Mouse (Mus musculus) midbrain, embryonic 12.5 days (tissue): ENCODE measurements around the gene Tmprss5. TPM values are rescaled to one million over a fixed set of nuclear protein-coding genes. Genes with fewer than 3 reads are reported as not detected.
A peak's percentile ranks its signal among the peaks of the same experiment; 100 is the strongest.

Experiments used
- ATAC-seq: fragments of 200-750 bp; cut with Nextera tagmentation; 2 replicates; pipeline ENCODE4 v1.8.0; 2017; ENCODE audit warnings: low read depth, moderate TSS enrichment, moderate library complexity; ENCODE audit not compliant: low FRiP score
- H3K27ac ChIP-seq: fragments of 300-500 bp; sonication (generic); replicated peaks from 2 replicates; pipeline ENCODE4 v1.5.1; 2016; ENCODE audit warnings: mild to moderate bottlenecking
- H3K27me3 ChIP-seq: fragments of 300-500 bp; sonication (generic); 2 replicates; pipeline ENCODE4 v1.6.1; 2016; ENCODE audit warnings: mild to moderate bottlenecking
- H3K36me3 ChIP-seq: fragments of 300-500 bp; sonication (generic); 2 replicates; pipeline ENCODE4 v1.6.1; 2016
- H3K4me1 ChIP-seq: fragments of 300-500 bp; sonication (generic); 2 replicates; pipeline ENCODE4 v1.6.1; 2016
- H3K4me2 ChIP-seq: fragments of 300-500 bp; sonication (generic); replicated peaks from 2 replicates; pipeline ENCODE4 v1.6.1; 2016; ENCODE audit warnings: mild to moderate bottlenecking, moderate library complexity
- H3K4me3 ChIP-seq: fragments of 300-500 bp; sonication (generic); 2 replicates; pipeline ENCODE4 v1.5.1; 2016; ENCODE audit warnings: mild to moderate bottlenecking
- H3K9ac ChIP-seq: fragments of 300-500 bp; sonication (generic); replicated peaks from 2 replicates; pipeline ENCODE4 v1.6.1; 2016; ENCODE audit warnings: mild to moderate bottlenecking, moderate library complexity
- H3K9me3 ChIP-seq: fragments of 300-500 bp; sonication (generic); 2 replicates; pipeline ENCODE4 v1.6.1; 2016; ENCODE audit warnings: mild to moderate bottlenecking
- WGBS: fragments of 180-500 bp; shearing (Covaris S2); methylation state at CpG from one replicate; pipeline ENCODE4 v1.1.7; 2016; 5-methylcytosine and 5-hydroxymethylcytosine counted together
- polyA plus RNA-seq: library from polyadenylated mRNA; unstranded; fragments of >200 nt; fragmentation: Nextera tagmentation; extraction: Ambion mirVana; gene quantifications from 2 replicates; pipeline ENCODE4 v1.2.1, GENCODE M21; 2016

The Tmprss5 gene
- polyA plus RNA-seq, 1 experiment from 2014 or later, result 1.7 TPM

DNA sequence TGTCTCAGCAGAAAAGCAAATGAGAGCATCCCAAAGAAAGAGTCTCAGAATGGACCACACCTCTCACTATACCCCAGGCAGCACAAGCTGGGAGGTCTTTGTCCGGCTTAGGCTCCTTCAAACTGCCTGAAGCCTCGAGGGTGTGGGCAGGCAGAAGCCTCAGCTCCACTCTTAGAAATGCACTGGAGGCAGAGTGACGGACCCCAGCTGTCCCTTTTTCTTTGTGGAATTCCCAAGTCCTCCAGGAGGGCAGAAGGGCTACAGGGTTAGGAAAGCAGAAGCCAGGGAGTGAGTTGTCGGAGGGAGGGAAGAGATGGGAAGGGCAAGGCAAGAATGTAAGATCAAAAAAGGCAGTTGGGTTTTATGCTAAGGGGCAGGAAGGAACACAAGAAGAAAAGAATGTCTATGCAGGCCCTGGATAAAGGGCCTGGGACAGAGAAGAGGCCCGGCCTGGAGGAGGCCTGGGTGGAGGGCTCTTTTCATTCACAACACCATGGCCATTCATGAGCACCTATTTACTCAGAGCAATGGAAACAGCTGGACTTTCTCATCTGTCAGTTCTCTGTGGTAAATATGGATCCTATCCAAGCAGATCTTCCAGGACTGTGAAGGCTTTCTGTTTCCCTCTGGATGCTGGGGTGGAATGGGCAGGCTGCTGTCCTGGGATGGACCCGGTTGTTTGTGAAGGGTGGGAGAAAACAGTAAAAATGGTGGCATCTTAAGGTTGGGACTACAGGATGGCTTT lies 29.6 kb downstream of the Tmprss5 start:
- ATAC-seq, result no peak
- no peak overlapping the region for H3K27ac ChIP-seq
- 28% methylated on average over 6 of the region's 6 CpGs for WGBS

DNA sequence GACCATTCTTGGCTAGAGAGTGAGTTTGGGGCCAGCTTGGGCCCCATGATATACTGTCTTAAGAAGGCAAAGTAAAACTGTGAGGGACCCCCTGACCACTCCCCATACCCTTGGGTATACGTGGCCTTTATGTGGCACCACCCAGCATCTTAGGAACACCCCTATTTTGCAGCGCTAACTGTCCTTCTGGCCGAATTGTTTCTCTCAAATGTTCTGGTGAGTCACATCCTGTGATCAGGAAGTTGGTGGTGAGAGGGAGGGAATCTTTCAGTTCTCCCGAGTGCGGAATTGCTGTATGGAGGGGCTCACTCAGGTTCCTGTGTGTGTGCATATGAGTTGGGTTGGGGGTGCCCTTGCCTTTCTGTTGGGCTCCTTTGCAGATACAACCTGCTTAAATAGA lies 30.2 kb downstream of the Tmprss5 start:
- 89% methylated on average over 5 of the region's 5 CpGs for WGBS
- Histone ChIP-seq H3K9me3 (no peaks in the 10 kb centered on the region), H3K4me1 (peaks cover 8% of the 10 kb centered on the region), H3K4me2 (no peak overlapping the region), H3K4me3 (no peak overlapping the region), H3K27ac (no peak overlapping the region), H3K27me3 (no peaks in the 10 kb centered on the region), H3K9ac (no peak overlapping the region), H3K36me3 (no peaks in the 10 kb centered on the region)
- ATAC-seq, result no peak

More for the DNA sequence above, 29.6 kb downstream of the Tmprss5 start:
- H3K9me3 ChIP-seq, result no peaks in the 10 kb centered on the region
- no peaks in the 10 kb centered on the region for H3K27me3 ChIP-seq
- no peak overlapping the region for H3K4me3 ChIP-seq
- H3K9ac ChIP-seq, result no peak overlapping the region
- peaks cover 8% of the 10 kb centered on the region for H3K4me1 ChIP-seq
- no peaks in the 10 kb centered on the region for H3K36me3 ChIP-seq
- no peak overlapping the region for H3K4me2 ChIP-seq

DNA sequence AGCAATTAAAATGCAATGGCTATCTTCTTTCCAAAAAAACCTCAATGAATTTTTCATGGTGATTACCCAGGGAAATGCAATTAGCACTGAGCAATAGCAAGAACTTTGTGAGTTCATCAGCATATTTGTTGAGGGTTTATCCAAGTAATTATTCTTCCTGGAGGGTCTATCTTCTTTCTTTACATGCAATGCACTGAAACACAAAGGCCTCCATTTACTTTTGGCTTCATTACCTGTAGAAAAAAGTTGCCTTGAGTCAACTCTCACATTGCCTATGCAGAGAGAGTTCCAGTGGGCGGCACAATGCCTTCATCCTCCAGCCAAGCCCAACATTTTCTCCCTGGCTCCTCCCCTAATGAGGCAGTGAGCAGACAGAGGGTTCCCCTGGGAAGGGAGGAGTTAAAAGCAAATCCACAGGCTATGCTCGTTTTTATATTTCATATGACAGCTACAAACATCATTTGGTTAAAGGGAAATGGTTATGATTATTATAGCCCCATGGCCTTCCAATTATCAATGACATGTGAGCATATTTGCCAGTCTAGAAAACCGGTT lies 37.3 kb downstream of the Tmprss5 start:
- Histone ChIP-seq H3K4me2 (no peak overlapping the region), H3K4me1 (no peaks in the 10 kb centered on the region), H3K36me3 (no peaks in the 10 kb centered on the region), H3K9ac (no peak overlapping the region), H3K27me3 (no peaks in the 10 kb centered on the region), H3K27ac (no peak overlapping the region), H3K9me3 (no peaks in the 10 kb centered on the region), H3K4me3 (no peak overlapping the region)
- 52% methylated on average over 3 of the region's 3 CpGs for WGBS
- no peak for ATAC-seq

DNA sequence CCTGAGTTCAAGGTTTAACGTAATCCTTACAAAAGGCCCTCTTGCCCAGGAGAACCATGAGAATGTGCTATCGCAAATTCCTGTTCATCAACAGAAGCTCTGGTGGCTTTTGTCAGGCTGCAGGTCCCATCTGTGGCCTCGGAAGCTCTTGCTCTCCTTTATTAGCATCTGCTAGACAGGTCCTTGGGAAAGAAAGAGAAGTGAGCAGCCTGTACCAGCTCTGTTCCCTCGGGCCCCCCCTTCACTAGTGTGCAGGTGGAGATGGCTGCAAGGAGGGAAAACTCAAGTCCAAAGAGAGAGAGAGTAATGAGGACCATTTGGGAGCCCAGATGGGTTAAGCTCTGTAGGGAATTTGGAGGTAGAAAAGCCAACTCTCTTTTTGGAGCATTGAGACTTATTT lies 38.7 kb downstream of the Tmprss5 start:
- 81% methylated on average over 4 of the region's 4 CpGs for WGBS
- Histone ChIP-seq H3K27me3 (no peaks in the 10 kb centered on the region), H3K4me2 (no peak overlapping the region), H3K4me1 (no peaks in the 10 kb centered on the region), H3K9me3 (no peaks in the 10 kb centered on the region), H3K4me3 (no peak overlapping the region), H3K9ac (no peak overlapping the region), H3K27ac (no peak overlapping the region), H3K36me3 (no peaks in the 10 kb centered on the region)
- ATAC-seq, result no peak

DNA sequence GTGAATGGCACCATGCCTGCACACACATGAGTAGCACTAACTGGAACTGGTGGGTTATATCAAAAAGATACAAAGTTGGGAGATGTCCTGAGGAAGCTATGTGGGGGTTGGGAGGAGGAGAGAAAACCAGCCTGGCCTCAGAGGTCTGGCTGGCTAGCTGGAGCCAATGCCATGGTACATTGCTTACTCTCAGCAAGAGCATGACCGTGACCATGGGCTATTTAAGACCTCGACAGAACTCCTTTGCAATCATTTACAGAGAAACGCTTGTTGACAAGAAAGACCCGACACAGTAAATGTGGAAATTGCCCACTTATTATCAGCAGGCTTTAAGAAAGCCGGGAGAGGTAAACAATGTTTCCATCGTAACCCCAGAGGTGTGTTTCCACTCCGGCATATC lies 44.6 kb downstream of the Tmprss5 start:
- Histone ChIP-seq H3K4me2 (no peak overlapping the region), H3K27ac (no peak overlapping the region), H3K9ac (no peak overlapping the region), H3K27me3 (0 out of 2 replicates have a peak, but pooled peaks cover 5% of the 10 kb centered on the region), H3K4me1 (peaks cover 7% of the 10 kb centered on the region), H3K4me3 (no peak overlapping the region), H3K36me3 (no peaks in the 10 kb centered on the region), H3K9me3 (no peaks in the 10 kb centered on the region)
- no peak for ATAC-seq
- 85% methylated on average over 7 of the region's 7 CpGs for WGBS

DNA sequence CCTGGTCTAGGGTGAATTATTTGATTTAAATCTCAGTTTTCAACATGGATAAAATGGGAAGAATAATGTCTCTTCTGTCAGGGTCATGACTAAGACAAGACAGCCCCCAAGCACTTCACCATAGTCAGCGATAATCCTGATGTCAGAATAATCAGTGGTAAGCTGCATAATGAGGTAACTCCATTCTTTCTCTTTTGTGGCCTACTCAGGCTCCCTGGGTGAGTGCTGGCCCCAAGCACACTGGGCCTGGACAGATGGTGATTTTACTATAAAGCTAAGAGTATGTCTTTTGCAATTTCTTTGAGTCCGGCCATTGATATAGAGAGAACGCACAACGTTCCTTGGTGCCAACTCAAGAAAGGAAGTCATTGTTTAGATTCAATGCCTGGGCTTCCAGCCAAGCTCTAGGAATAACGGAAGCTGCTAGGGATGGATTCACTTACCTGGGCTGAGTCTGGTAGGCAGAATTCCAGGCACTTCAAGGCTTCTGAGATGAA lies 49.5 kb downstream of the Tmprss5 start:
- Histone ChIP-seq H3K27ac (0 out of 2 replicates have a peak overlapping the region, but pooled peaks have one; percentile 11), H3K4me3 (no peak overlapping the region), H3K4me1 (peaks cover 11% of the 10 kb centered on the region), H3K36me3 (no peaks in the 10 kb centered on the region), H3K9me3 (no peaks in the 10 kb centered on the region), H3K27me3 (0 out of 2 replicates have a peak, but pooled peaks cover 5% of the 10 kb centered on the region), H3K4me2 (no peak overlapping the region), H3K9ac (no peak overlapping the region)
- WGBS, result 35% methylated on average over 5 of the region's 5 CpGs
- no peak for ATAC-seq

DNA sequence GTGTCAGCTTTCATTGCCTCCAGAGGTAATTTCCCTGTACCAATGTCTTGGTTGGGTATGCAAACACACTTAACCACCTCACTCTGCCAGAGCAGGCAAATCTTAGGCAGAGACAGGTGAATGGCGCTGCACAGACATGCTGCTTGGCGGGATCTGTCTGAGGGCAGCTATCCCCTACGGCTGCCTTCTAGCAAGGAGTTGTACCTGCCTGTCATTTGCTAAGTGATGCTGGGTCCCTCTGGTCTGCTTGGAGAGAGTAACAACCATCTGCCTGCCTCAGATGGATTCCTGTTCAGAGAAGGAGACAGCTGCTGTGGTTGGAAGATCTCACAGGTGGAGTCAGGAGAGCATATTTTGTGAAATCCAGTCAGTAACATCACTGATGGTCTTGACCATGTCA lies 62.8 kb downstream of the Tmprss5 start:
- Histone ChIP-seq H3K9me3 (no peaks in the 10 kb centered on the region), H3K4me3 (no peak overlapping the region), H3K4me2 (no peak overlapping the region), H3K4me1 (no peaks in the 10 kb centered on the region), H3K27ac (no peak overlapping the region), H3K36me3 (no peaks in the 10 kb centered on the region), H3K9ac (no peak overlapping the region), H3K27me3 (no peaks in the 10 kb centered on the region)
- 85% methylated on average over 3 of the region's 3 CpGs for WGBS
- no peak for ATAC-seq

DNA sequence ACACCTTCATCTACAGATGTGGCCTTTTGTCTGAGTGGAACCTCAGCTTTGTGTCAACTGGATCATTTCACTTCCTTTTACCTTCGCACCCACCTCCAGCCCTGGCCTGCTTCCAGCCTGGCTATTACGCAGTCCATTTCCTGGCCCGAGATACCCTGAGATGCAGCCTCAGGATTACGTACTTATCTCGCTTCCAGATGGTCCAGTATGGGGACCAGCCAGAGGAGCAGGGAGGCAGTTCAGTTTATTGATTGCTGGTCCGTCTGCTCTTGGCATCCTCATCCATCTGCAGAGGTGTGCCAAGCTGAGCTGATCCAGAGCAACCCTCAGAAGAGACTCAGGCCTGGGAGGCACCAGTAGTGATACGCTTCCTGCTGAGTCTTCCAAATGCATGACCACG lies 64.7 kb downstream of the Tmprss5 start:
- Histone ChIP-seq H3K4me3 (no peak overlapping the region), H3K4me1 (no peaks in the 10 kb centered on the region), H3K4me2 (no peak overlapping the region), H3K27me3 (no peaks in the 10 kb centered on the region), H3K9ac (no peak overlapping the region), H3K9me3 (no peaks in the 10 kb centered on the region), H3K36me3 (no peaks in the 10 kb centered on the region), H3K27ac (no peak overlapping the region)
- WGBS, result 79% methylated on average over 8 of the region's 8 CpGs
- no peak for ATAC-seq

DNA sequence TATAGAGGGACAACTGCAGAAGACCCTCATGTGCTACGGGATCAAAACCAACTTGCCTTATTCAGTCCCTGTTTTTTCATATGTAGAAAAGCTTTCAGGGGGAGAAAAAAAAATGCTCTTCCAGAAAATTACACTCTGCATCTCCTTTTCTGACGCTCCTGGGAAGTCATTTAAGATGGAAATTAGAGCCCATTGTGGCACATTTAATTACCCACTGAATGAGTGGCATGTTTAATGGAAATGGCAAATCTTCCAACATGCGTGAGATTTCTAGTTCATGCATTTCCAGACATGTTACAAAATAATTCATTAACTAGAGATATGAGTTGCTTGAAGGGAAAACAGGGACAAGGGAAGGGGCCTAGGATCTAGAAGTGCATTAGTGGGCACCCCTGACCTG lies 66.0 kb downstream of the Tmprss5 start:
- Histone ChIP-seq H3K36me3 (no peaks in the 10 kb centered on the region), H3K4me2 (no peak overlapping the region), H3K4me3 (no peak overlapping the region), H3K4me1 (no peaks in the 10 kb centered on the region), H3K27me3 (no peaks in the 10 kb centered on the region), H3K27ac (no peak overlapping the region), H3K9ac (no peak overlapping the region), H3K9me3 (no peaks in the 10 kb centered on the region)
- ATAC-seq, result no peak
- WGBS, result 65% methylated on average over 3 of the region's 3 CpGs

Other genes with a start within 250 kb of the Tmprss5 start
- gene Zbtb16, start 245.0 kb upstream of the Tmprss5 start, polyA plus RNA-seq, result 11.3 and 12.2 TPM in 2 replicates
- gene Htr3a, start 170.2 kb upstream of the Tmprss5 start, polyA plus RNA-seq, result 0.22 and 0.48 TPM in 2 replicates
- not detected in 2 replicates for gene Htr3b, start 116.3 kb upstream of the Tmprss5 start, polyA plus RNA-seq
- 46.3 and 53.9 TPM in 2 replicates for gene Usp28, start 95.9 kb upstream of the Tmprss5 start, polyA plus RNA-seq
- 51.9 and 52.3 TPM in 2 replicates for gene Zw10, start 25.6 kb upstream of the Tmprss5 start, polyA plus RNA-seq
- gene Gm4894, start 169.3 kb downstream of the Tmprss5 start, polyA plus RNA-seq, result not detected in 2 replicates